Mouse (Mus musculus) forebrain, embryonic 10.5 days (tissue): Measurements from ENCODE around the gene Rptor. TPM values are rescaled to one million over a fixed set of nuclear protein-coding genes. Genes with fewer than 3 reads are reported as not detected.

Experiments used
- DNase-seq: peaks from one replicate; pipeline ENCODE4 v3.0.0-alpha.2; 2017; ENCODE audit warnings: low spot score; ENCODE audit errors: extremely low spot score
- H3K27ac ChIP-seq: fragments of 300-500 bp; sonication (generic); 2 replicates; pipeline ENCODE4 v1.5.1; 2016; ENCODE audit warnings: mild to moderate bottlenecking
- H3K27me3 ChIP-seq: fragments of 300-500 bp; sonication (generic); 2 replicates; pipeline ENCODE4 v1.6.1; 2016; ENCODE audit warnings: mild to moderate bottlenecking; ENCODE audit not compliant: poor library complexity, severe bottlenecking
- H3K36me3 ChIP-seq: fragments of 300-500 bp; sonication (generic); replicated peaks from 2 replicates; pipeline ENCODE4 v1.6.1; 2016; ENCODE audit warnings: mild to moderate bottlenecking, moderate library complexity
- H3K4me1 ChIP-seq: fragments of 300-500 bp; sonication (generic); 2 replicates; pipeline ENCODE4 v1.6.1; 2016
- H3K4me3 ChIP-seq: fragments of 300-500 bp; sonication (generic); 2 replicates; pipeline ENCODE4 v1.5.1; 2016; ENCODE audit warnings: mild to moderate bottlenecking, moderate library complexity
- H3K9me3 ChIP-seq: fragments of 300-500 bp; sonication (generic); 2 replicates; pipeline ENCODE4 v1.6.1; 2016; ENCODE audit warnings: mild to moderate bottlenecking, moderate library complexity
- WGBS: fragments of 180-500 bp; shearing (Covaris S2); methylation state at CpG from one replicate; pipeline ENCODE4 v1.1.7; 2016; 5-methylcytosine and 5-hydroxymethylcytosine counted together
- polyA plus RNA-seq: library from polyadenylated mRNA; unstranded; fragments of >200 nt; fragmentation: Nextera tagmentation; extraction: Ambion mirVana; gene quantifications from 2 replicates; pipeline ENCODE4 v1.2.1, GENCODE M21; 2016

The Rptor gene
- polyA plus RNA-seq, 1 experiment from 2014 or later: 12.8 TPM

GRCm38 (mm10) chr11:119685910-119686659 lies 83.4 kb downstream of the Rptor start:
- H3K27ac ChIP-seq: no peak overlapping the region
- peaks cover 25% of the 10 kb centered on the region for H3K4me1 ChIP-seq
- no peak for DNase-seq
- no peaks in the 10 kb centered on the region for H3K9me3 ChIP-seq
- no peak overlapping the region for H3K4me3 ChIP-seq
- WGBS: 78% methylated on average over 2 of the region's 2 CpGs
- no peaks in the 10 kb centered on the region for H3K27me3 ChIP-seq
- no peaks in the 10 kb centered on the region for H3K36me3 ChIP-seq

DNA sequence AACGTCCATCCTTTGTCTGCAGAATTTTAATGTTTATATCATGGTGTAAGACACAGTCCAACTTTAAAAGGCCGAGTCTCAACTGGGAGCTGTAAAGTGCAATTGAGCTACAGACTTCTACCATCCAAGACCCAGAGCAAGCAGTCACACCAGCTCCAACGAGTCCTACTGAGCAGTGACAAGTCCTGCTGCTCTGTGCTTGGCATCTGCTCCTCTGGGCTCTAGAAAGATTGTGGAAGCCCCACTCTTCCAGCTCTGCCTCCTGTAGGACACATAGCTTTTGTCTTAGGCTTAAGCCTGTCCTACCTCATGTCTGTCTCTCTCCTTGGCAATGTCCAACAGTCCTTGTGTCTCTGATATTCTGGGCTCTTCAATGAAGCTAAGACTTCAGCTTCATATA lies 84.6 kb downstream of the Rptor start:
- no peaks in the 10 kb centered on the region for H3K9me3 ChIP-seq
- H3K4me3 ChIP-seq: no peak overlapping the region
- WGBS: 90% methylated on average over 3 of the region's 3 CpGs
- H3K27ac ChIP-seq: no peak overlapping the region
- DNase-seq: no peak
- no peaks in the 10 kb centered on the region for H3K27me3 ChIP-seq
- peaks cover 7% of the 10 kb centered on the region; the same call in 1 of the 2 replicates for H3K36me3 ChIP-seq
- H3K4me1 ChIP-seq: peaks cover 21% of the 10 kb centered on the region

DNA sequence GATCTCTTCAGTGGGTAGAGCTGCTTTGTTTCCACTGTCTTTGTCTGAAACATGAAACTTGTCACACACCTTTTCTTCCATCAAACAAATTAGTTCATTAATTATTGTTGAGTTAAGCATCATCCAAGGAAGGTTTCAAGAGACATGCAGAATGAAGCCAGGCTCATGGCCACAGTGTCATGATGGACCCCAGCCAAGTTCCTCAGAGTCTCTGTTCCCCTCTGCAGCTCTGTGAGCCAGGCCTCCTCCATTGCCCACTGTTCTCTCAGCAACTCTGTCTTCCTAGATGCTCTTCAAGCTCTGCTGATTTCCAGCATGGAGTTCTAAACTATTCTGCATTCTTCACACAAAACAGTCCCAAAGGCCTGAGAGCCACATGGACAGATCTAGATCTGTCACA lies 85.3 kb downstream of the Rptor start:
- DNase-seq: no peak
- no peaks in the 10 kb centered on the region for H3K27me3 ChIP-seq
- H3K36me3 ChIP-seq: peaks cover 7% of the 10 kb centered on the region; the same call in 1 of the 2 replicates
- no peak overlapping the region for H3K4me3 ChIP-seq
- no peaks in the 10 kb centered on the region for H3K9me3 ChIP-seq
- H3K27ac ChIP-seq: no peak overlapping the region
- peaks cover 22% of the 10 kb centered on the region for H3K4me1 ChIP-seq

DNA sequence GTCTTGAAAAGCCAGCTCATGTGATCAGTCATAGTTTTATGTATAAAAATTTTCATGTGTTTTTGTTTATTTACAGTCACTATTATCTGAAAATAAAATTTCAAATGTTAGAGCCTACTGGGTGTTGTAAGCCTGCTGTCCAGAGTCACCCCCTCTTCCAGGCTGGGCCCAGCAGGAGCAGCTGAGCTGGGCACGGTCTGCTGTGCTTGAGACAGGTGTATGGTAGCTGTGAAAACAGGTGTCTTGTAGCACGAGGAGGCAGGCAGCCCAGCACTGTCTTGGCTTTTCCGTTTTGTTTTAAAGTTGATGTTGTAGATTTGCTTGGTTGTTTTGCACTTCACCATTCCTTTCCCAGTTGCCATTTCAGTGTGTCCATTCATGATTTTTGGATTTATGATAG lies 87.2 kb downstream of the Rptor start:
- no peak for DNase-seq
- Histone ChIP-seq H3K36me3 (peaks cover 7% of the 10 kb centered on the region; the same call in 1 of the 2 replicates), H3K27me3 (no peaks in the 10 kb centered on the region), H3K27ac (no peak overlapping the region), H3K4me3 (no peak overlapping the region), H3K4me1 (peaks cover 32% of the 10 kb centered on the region), H3K9me3 (no peaks in the 10 kb centered on the region)
- 97% methylated on average over 3 of the region's 3 CpGs for WGBS

DNA sequence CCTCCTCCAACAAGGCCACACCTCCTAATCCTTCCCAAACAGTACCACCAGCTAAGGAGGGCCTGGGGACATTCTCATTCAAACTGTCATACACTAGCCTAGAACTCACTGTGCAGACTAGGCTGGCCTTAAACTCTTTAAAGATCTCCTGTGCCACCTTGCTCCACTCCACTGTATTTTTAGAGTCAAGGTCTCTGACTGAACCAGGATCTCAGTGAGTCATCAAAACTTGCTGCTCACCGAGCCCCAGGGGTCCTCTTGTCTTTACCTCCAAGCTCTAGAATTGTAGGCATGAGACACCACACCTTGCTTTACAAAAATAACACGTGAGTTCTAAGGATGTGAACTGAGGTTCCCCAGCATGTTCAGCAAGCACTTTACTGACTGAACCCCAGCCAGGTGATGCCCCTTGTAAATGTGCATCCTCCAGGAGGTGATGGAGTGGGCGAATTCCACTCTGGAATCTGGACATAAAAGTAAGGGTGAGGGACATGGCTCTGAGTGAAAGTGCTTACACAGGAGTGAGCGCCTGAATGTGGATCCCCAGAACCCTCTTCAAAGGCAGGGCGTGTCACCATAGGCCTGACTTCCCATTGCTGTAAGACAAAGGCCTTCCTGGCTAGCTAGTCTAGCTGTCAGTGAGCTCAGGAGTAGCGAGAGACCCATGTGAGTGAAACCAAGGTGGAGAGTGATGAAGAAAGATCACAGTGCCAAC lies 89.6 kb downstream of the Rptor start:
- H3K27ac ChIP-seq: no peak overlapping the region
- DNase-seq: no peak
- WGBS: 91% methylated on average over 6 of the region's 6 CpGs
- no peaks in the 10 kb centered on the region for H3K27me3 ChIP-seq
- no peaks in the 10 kb centered on the region for H3K9me3 ChIP-seq
- H3K4me1 ChIP-seq: peaks cover 28% of the 10 kb centered on the region
- H3K4me3 ChIP-seq: no peak overlapping the region
- peaks cover 7% of the 10 kb centered on the region; the same call in 1 of the 2 replicates for H3K36me3 ChIP-seq

DNA sequence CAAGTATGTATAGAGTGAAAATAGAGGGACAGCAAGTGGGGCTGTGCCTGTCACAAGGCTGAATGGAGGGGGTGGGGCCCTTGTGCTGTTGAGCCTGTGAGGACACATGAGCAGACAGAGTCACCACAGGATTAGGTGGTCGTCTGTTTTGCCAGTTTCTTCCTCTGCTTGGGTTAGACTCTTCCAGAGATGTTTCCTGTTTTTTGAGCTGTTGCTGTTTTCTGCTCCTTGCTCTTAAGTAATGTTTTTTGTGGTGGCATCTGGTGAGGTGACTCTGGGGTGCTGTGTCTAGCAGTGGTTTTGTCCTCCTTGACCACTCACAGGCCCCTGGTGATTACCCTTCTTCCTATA lies 90.2 kb downstream of the Rptor start:
- Histone ChIP-seq H3K36me3 (peaks cover 7% of the 10 kb centered on the region; the same call in 1 of the 2 replicates), H3K9me3 (no peaks in the 10 kb centered on the region), H3K4me3 (no peak overlapping the region), H3K4me1 (peaks cover 33% of the 10 kb centered on the region), H3K27me3 (no peaks in the 10 kb centered on the region), H3K27ac (no peak overlapping the region)
- WGBS: 41% methylated on average over 1 of the region's 1 CpGs
- DNase-seq: no peak

GRCm38 (mm10) chr11:119694146-119694860 lies 91.6 kb downstream of the Rptor start:
- peaks cover 41% of the 10 kb centered on the region for H3K4me1 ChIP-seq
- no peak overlapping the region for H3K27ac ChIP-seq
- peaks cover 7% of the 10 kb centered on the region; the same call in 1 of the 2 replicates for H3K36me3 ChIP-seq
- no peaks in the 10 kb centered on the region for H3K27me3 ChIP-seq
- DNase-seq: no peak
- no peaks in the 10 kb centered on the region for H3K9me3 ChIP-seq
- WGBS: 88% methylated on average over 10 of the region's 10 CpGs
- no peak overlapping the region for H3K4me3 ChIP-seq

- H3K27me3 ChIP-seq: no peaks in the 10 kb centered on the region
- WGBS: 84% methylated on average over 2 of the region's 2 CpGs
Observed at GRCm38 (mm10) chr11:119696401-119696800, 93.7 kb downstream of the Rptor start.

DNA sequence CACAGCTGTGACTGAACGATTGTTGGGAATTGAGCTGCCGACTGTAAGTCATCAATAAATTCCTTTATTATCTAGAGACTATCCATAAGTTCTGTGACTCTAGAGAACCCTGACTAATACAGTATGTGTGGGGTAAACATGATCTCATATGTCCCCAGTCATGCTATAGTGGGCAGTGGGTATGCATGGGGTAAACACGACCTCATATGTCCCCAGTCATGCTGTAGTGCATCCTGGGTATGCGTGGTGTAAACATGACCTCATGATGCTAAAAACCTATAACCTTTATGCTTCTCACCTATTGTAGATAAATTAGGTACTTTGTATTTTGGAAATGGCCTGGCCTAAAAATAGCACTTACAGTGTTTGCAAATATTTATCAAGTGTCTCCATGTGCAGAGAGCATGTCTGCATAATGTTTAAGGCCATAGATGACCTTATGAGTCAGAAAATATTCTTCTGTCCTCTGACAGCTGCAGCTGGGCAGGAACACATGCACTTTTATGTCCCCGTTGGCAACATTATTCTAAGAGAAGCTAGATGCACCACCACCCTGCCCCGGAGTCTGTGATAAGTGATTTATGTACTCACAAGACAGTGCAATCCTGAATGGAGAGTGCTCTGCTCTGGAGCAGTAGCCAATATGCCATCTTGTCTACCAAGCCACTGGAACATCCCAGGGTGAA lies 102.8 kb downstream of the Rptor start:
- Histone ChIP-seq H3K27ac (no peak overlapping the region), H3K4me1 (peaks cover 14% of the 10 kb centered on the region), H3K4me3 (no peak overlapping the region), H3K36me3 (no peaks in the 10 kb centered on the region), H3K9me3 (no peaks in the 10 kb centered on the region), H3K27me3 (no peaks in the 10 kb centered on the region)
- 91% methylated on average over 4 of the region's 6 CpGs for WGBS
- no peak for DNase-seq

More at GRCm38 (mm10) chr11:119696401-119696800, 93.7 kb downstream of the Rptor start:
- Histone ChIP-seq H3K36me3 (peaks cover 7% of the 10 kb centered on the region; the same call in 1 of the 2 replicates), H3K4me1 (peaks cover 36% of the 10 kb centered on the region), H3K27ac (no peak overlapping the region), H3K9me3 (no peaks in the 10 kb centered on the region), H3K4me3 (no peak overlapping the region)
- no peak for DNase-seq

DNA sequence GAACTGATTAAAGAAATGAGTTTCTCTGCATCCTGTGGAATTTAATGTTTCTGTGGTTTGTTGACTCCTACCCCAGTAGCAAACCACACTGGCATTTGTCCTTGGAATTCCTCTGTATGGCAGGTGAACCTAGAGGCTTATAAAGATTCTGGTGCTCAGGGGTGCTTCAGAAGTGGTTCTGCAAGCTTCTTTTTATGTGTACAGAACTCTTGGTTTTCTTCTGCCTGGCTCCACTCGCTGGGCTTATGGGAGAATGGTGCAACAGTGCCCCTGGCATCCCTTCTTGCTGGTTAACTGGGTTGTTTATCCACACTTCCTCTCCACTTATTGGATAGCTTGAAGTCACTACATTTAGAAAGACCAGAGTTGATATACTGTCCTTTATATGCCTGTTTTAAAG lies 104.6 kb downstream of the Rptor start:
- WGBS: 89% methylated on average over 1 of the region's 1 CpGs
- H3K4me3 ChIP-seq: no peak overlapping the region
- no peak for DNase-seq
- no peaks in the 10 kb centered on the region for H3K27me3 ChIP-seq
- no peaks in the 10 kb centered on the region for H3K36me3 ChIP-seq
- H3K9me3 ChIP-seq: no peaks in the 10 kb centered on the region
- no peak overlapping the region for H3K27ac ChIP-seq
- H3K4me1 ChIP-seq: peaks cover 14% of the 10 kb centered on the region

- Histone ChIP-seq H3K9me3 (no peaks in the 10 kb centered on the region), H3K36me3 (no peaks in the 10 kb centered on the region), H3K27me3 (no peaks in the 10 kb centered on the region), H3K27ac (peak overlapping the region; percentile 71), H3K4me1 (peaks cover 18% of the 10 kb centered on the region), H3K4me3 (no peak overlapping the region)
- 65% methylated on average over 4 of the region's 4 CpGs for WGBS
- no peak for DNase-seq
Observed at GRCm38 (mm10) chr11:119709239-119709638, 106.5 kb downstream of the Rptor start.

GRCm38 (mm10) chr11:119710338-119710737 lies 107.6 kb downstream of the Rptor start:
- peaks cover 29% of the 10 kb centered on the region for H3K4me1 ChIP-seq
- WGBS: 94% methylated on average over 3 of the region's 3 CpGs
- H3K4me3 ChIP-seq: no peak overlapping the region
- 0 out of 2 replicates have a peak overlapping the region, but pooled peaks have one; percentile 0 for H3K27ac ChIP-seq
- no peaks in the 10 kb centered on the region for H3K36me3 ChIP-seq
- no peaks in the 10 kb centered on the region for H3K9me3 ChIP-seq
- H3K27me3 ChIP-seq: no peaks in the 10 kb centered on the region
- DNase-seq: no peak
